Mouse (Mus musculus): Measurements from ENCODE around the gene Klrc1. TPM values are rescaled to one million over a fixed set of nuclear protein-coding genes. Genes with fewer than 3 reads are reported as not detected.
"Not testable (repeated sequence)": the region's sequence is repeated elsewhere in the genome, so short reads cannot be mapped to it uniquely, and the experiment has no call there.

Gene Klrc1
- not detected for total RNA-seq (2021)
- 0.25 TPM in 1 of 2 replicates, not detected in the other for polyA plus RNA-seq (2012; rRNA removed)
- long read RNA-seq, partial matches to known transcripts, result 0 of 1 reads
- long read RNA-seq, other reads (novel, unspliced or antisense), result 0 of 1 reads

DNA sequence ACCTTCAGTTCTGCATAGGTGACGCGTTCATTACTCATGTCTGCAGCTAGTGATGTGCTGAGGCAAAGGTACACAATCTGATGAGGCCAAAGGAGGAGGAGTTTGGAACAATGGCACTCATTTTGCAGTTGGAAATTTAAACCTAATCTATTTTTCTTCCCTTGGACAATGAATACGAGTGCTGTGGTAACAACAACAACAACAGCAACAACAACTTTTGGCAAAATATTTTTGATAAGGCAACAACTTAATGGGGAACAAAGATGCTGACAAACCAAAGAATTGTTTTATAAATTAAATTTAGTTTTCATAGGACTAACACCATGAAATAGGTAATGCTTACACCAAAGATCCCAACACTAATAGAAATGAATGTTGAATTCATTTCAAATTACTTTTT lies at the start of gene Klrc1:
Gene Klrc1, minus strand, starts transcription at position 101 of the 400 bp plus-strand sequence.
- DNase-seq, result no peak

DNA sequence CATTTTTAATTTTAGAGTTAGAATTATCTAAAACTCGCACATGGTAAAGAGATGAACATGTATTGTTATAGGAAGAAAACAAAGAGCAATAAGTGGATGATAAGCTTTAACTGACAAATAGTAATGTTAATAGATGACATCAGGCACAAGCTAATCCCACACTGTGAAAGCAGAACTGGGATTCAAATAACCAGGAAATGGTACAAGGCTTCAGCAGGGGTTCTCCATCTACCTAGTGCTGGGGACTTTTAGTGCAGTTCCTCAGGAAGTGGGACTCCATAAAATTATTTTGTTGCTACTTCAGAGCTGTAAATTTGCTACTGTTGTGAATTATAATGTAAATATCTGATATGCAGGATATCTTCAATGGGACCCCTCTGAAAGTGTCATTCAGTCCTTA lies 48.5 kb upstream of the Klrc1 start:
- no peak for DNase-seq

DNA sequence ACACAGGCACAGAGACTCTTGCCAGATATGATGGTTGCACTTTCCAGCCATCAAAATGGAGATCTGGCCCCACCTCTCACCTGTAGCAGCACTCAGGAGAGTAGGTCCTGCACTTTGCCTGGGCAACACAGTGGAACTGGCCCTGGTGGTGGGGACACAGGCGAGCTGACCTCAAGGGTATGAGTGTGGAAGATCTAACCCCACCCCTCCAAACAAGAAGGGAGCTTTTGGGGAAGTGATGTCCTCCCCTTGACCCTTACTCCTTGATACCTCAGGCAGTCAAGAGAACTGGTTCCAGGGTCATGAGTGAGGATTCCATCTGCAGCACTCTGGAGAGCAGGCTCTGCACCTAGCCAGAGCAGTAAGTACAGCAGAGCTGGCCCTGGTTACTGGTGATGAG lies 42.6 kb upstream of the Klrc1 start:
- DNase-seq, result no peak

DNA sequence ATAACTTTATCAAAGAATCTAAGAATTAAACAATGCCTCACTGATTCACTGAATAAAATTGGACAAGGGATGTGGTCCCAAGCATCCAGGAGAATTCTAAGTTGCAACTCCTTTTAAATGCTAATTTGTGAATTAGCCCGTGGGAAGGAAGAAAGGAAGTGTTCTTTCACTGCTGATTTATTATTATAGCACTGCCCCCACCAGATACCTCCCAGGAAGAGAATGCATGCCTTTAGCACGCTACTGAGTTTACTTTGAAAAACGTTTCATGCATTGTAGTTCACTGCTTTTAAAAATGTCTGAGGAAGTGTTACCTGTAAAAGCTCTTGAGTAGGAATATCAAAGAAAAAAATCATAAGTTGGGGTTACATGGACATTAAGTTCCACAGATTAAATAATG lies 41.7 kb upstream of the Klrc1 start:
- no peak for DNase-seq

- DNase-seq, result no peak
These were observed 38.3 kb upstream of the Klrc1 start, which contains the start of gene Klri1 for GRCm38 (mm10) chr6:129717032-129717431. Klri1 (minus strand) TSS chr6:129717132.

DNA sequence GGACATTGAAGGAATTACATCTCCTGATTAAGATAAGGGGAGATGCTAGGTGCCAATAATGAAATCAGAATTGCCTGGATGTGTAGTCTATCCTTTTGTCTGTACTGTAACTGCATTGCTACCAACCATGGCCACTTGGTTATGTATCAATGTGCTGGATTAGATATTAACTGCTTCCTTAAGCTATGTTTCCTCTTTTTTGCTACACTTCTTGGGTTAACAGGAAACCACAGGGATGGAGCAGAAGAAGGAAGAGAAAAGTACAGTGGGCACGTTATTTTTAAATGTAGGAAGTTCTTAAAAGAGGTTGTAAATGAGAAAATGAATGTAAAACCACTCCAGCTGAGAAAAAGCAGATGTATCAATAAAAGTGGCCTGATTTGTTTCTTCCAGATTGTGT lies 34.8 kb upstream of the Klrc1 start:
- no peak for DNase-seq

DNA sequence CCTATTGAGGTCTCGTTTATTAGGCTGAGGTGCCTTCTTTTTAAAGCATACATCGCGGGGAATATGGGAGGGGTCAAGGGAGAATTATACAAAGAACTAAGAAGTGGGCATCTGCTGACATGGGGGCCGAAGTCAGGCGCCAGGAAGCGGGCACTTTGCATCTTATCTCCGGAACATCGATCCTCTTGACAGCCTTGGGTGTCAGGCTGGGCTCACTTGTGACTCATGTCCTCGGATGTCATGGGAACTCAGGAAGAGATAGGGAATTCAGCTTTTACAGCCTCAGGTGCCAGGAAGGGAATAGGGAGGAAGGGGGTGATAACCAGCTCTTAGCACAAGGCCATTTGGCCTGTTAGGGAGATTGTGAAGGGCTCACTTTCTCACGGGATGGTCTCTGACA lies 12.7 kb upstream of the Klrc1 start:
- DNase-seq, result peak; percentile 51

- peak; percentile 44 for DNase-seq
These were observed 1.6 kb upstream of the Klrc1 start for GRCm38 (mm10) chr6:129680379-129680778.

DNA sequence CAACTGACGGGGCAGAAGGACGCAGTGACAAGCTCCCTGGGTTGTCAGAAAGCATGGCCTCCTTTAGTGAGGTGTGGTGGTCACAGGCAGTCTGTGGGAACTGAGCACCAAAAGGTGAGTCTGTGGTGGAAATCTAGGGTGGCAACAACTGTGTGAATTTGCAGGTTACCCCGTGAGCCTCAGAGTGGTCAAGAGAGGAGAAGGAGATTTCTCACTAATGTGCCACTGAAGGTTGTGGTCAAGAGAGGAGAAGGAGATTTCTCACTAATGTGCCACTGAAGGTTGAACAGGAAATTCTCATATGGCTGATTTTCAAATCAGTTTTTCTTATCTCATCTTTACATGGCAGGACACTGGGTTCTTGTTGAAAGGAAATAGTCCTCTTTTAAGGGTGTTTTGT lies 17.5 kb downstream of the Klrc1 start:
- DNase-seq, result not testable (repeated sequence)

- DNase-seq, result not testable (repeated sequence)
These were observed 18.2 kb downstream of the Klrc1 start, which contains the start of gene Klrc2 for GRCm38 (mm10) chr6:129660589-129660988. Klrc2 (minus strand) TSS chr6:129660689.

DNA sequence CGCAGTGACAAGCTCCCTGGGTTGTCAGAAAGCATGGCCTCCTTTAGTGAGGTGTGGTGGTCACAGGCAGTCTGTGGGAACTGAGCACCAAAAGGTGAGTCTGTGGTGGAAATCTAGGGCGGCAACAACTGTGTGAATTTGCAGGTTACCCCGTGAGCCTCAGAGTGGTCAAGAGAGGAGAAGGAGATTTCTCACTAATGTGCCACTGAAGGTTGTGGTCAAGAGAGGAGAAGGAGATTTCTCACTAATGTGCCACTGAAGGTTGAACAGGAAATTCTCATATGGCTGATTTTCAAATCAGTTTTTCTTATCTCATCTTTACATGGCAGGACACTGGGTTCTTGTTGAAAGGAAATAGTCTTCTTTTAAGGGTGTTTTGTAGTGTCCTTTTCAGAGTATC lies 34.7 kb downstream of the Klrc1 start:
- DNase-seq, result not testable (repeated sequence)

GRCm38 (mm10) chr6:129643237-129643636 lies 35.5 kb downstream of the Klrc1 start, which contains the start of gene Klrc3:
Klrc3 (minus strand) TSS chr6:129643337.
- DNase-seq, result not testable (repeated sequence)

DNA sequence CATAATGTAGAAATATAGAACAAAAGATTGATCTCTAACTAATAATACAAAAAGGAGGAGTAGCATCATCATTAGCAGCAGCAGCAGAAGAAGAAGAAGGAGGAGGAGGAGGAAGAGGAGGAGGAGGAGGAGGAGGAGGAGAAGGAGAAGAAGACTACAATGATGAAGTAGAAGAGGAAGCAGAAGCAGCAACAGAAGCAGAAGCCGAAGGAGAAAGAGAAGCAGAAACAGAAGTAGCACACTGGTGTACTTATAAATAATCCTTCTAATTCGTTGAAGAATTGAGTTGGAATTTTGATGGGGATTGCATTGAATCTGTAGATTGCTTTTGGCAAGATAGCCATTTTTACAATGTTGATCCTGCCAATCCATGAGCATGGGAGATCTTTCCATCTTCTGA lies 47.7 kb downstream of the Klrc1 start:
- not testable (repeated sequence) for DNase-seq

DNA sequence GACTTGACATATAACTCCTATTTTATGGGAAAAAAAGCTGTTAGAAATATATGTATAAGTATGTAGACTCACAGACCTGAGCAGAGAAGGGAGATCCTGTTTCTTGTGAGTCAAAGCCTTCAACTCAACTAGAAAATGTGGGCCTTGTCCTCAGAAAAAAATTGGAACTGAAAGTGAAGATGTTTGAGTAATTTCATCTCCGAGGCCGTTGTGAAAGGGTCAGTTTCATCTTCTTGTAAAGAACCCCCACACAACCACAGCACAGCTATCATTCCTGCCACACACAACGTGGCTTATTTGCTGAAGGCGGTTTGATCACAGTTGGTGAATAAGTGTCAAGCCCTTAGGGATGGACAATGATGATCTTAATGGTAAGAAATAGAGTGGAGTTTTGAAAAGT lies 55.0 kb downstream of the Klrc1 start, which contains the start of gene Klrk1:
Gene Klrk1, minus strand, starts transcription at position 130 of the 400 bp plus-strand sequence.
- no peak for DNase-seq

Small RNA genes lying within 50 kb of the gene (microRNA-seq; reads per million reads assigned to microRNA genes)
- gene Mir680-1, result 0 reads per million in 2 experiments

Other genes starting within 250 kb of the Klrc1 start
- 1 to 10 TPM; 3.3 to 6.7 TPM for gene Clec1a, start 227.0 kb downstream of the Klrc1 start, total RNA-seq (2021)
- gene Clec1a, start 227.0 kb downstream of the Klrc1 start, polyA plus RNA-seq (2012; rRNA removed), result 1.5 TPM in 2 replicates
- under 1 TPM; 0.07 to 0.26 TPM for gene Olr1, start 171.8 kb downstream of the Klrc1 start, total RNA-seq (2021)
- not detected in 2 replicates for gene Olr1, start 171.8 kb downstream of the Klrc1 start, polyA plus RNA-seq (2012; rRNA removed)
- not detected for gene Tmem52b, start 166.4 kb downstream of the Klrc1 start, total RNA-seq (2021)
- not detected in 2 replicates for gene Tmem52b, start 166.4 kb downstream of the Klrc1 start, polyA plus RNA-seq (2012; rRNA removed)
- 100 to 1,000 TPM; 258 to 360 TPM for gene Gabarapl1, start 145.8 kb downstream of the Klrc1 start, total RNA-seq (2021)
- gene Gabarapl1, start 145.8 kb downstream of the Klrc1 start, polyA plus RNA-seq (2012; rRNA removed), result 86.4 and 101 TPM in 2 replicates
- under 1 TPM; 0.24 to 0.26 TPM for gene Klre1, start 101.1 kb downstream of the Klrc1 start, total RNA-seq (2021)
- gene Klre1, start 101.1 kb downstream of the Klrc1 start, polyA plus RNA-seq (2012; rRNA removed), result 0.07 TPM in 1 of 2 replicates, not detected in the other
- gene Klrd1, start 87.2 kb downstream of the Klrc1 start, total RNA-seq (2021), result under 1 TPM in 1 of 2 experiments, not detected in 1; 0.79 TPM
- 0.11 TPM in 1 of 2 replicates, not detected in the other for gene Klrd1, start 87.2 kb downstream of the Klrc1 start, polyA plus RNA-seq (2012; rRNA removed)
- under 1 TPM; 0.20 to 0.79 TPM for gene Klrk1, start 55.1 kb downstream of the Klrc1 start, total RNA-seq (2021)
- gene Klrk1, start 55.1 kb downstream of the Klrc1 start, polyA plus RNA-seq (2012; rRNA removed), result not detected in 2 replicates
- not detected for gene Klrc3, start 35.6 kb downstream of the Klrc1 start, total RNA-seq (2021)
- not detected in 2 replicates for gene Klrc3, start 35.6 kb downstream of the Klrc1 start, polyA plus RNA-seq (2012; rRNA removed)
- gene Klrc2, start 18.3 kb downstream of the Klrc1 start, total RNA-seq (2021), result under 1 TPM in 1 of 2 experiments, not detected in 1; 0.17 TPM
- 0.17 TPM in 1 of 2 replicates, not detected in the other for gene Klrc2, start 18.3 kb downstream of the Klrc1 start, polyA plus RNA-seq (2012; rRNA removed)
- gene Klri1, start 38.2 kb upstream of the Klrc1 start, total RNA-seq (2021), result not detected
- gene Klri1, start 38.2 kb upstream of the Klrc1 start, polyA plus RNA-seq (2012; rRNA removed), result not detected in 2 replicates
- under 1 TPM in 1 of 2 experiments, not detected in 1; 0.14 TPM for gene Klri2, start 61.5 kb upstream of the Klrc1 start, total RNA-seq (2021)
- not detected in 2 replicates for gene Klri2, start 61.5 kb upstream of the Klrc1 start, polyA plus RNA-seq (2012; rRNA removed)
- gene Gm156, start 105.3 kb upstream of the Klrc1 start, total RNA-seq (2021), result not detected
- not detected in 2 replicates for gene Gm156, start 105.3 kb upstream of the Klrc1 start, polyA plus RNA-seq (2012; rRNA removed)
- gene Gm17631, start 183.7 kb upstream of the Klrc1 start, total RNA-seq (2021), result not detected
- not detected in 2 replicates for gene Gm17631, start 183.7 kb upstream of the Klrc1 start, polyA plus RNA-seq (2012; rRNA removed)
- not detected for gene Klra17, start 197.7 kb upstream of the Klrc1 start, total RNA-seq (2021)
- gene Klra17, start 197.7 kb upstream of the Klrc1 start, polyA plus RNA-seq (2012; rRNA removed), result 0.11 TPM in 1 of 2 replicates, not detected in the other
- gene Klra5, start 238.7 kb upstream of the Klrc1 start, total RNA-seq (2021), result not detected
- gene Klra5, start 238.7 kb upstream of the Klrc1 start, polyA plus RNA-seq (2012; rRNA removed), result not detected in 2 replicates